Mouse (Mus musculus): ENCODE data around the gene Ube2v1. TPM values are rescaled to one million over a fixed set of nuclear protein-coding genes. Genes with fewer than 3 reads are reported as not detected.

The Ube2v1 gene
- polyA plus RNA-seq, 1 experiment, result 114 TPM

- WGBS, result 40% methylated on average over 8 of the region's 8 CpGs
- peak; percentile 87 for DNase-seq
Observed at GRCm38 (mm10) chr2:167641337-167641736, 9.4 kb upstream of the Ube2v1 start.

GRCm38 (mm10) chr2:167640279-167640678, 8.4 kb upstream of the Ube2v1 start:
- no peak overlapping the region for H3K27ac ChIP-seq (ENCODE audit: insufficient read depth, low read depth, low read length)
- H3K36me3 ChIP-seq (ENCODE audit: control insufficient read depth, insufficient read depth, low read length), result no peaks in the 10 kb centered on the region
- no peaks in the 10 kb centered on the region for H3K27me3 ChIP-seq (replicated peaks; ENCODE audit: control insufficient read depth, insufficient read depth, low read length)
- peak; percentile 47 for DNase-seq
- H3K4me3 ChIP-seq (ENCODE audit: insufficient read depth, low read depth, low read length), result no peak overlapping the region
- H3K4me1 ChIP-seq (ENCODE audit: control insufficient read depth, insufficient read depth, low read length), result peaks cover 2% of the 10 kb centered on the region; the same call in 1 of the 2 replicates
- WGBS, result 87% methylated on average over 3 of the region's 3 CpGs
- peak; percentile 63 for TF ChIP-seq CTCF (conservative IDR thresholded peaks at IDR 0.05; ENCODE audit: insufficient read depth, insufficient read length, low read depth, low read length)
- no peak for TF ChIP-seq POLR2A (IDR thresholded peaks at IDR 0.05; ENCODE audit: low read depth, low read length)

More at GRCm38 (mm10) chr2:167641337-167641736, 9.4 kb upstream of the Ube2v1 start:
- Histone ChIP-seq H3K27ac (ENCODE audit: insufficient read depth, low read depth, low read length) (peak overlapping the region; percentile 2; the same call in 1 of the 2 replicates), H3K4me1 (ENCODE audit: control insufficient read depth, insufficient read depth, low read length) (peaks cover 2% of the 10 kb centered on the region; the same call in 1 of the 2 replicates), H3K27me3 (replicated peaks; ENCODE audit: control insufficient read depth, insufficient read depth, low read length) (no peaks in the 10 kb centered on the region), H3K36me3 (ENCODE audit: control insufficient read depth, insufficient read depth, low read length) (no peaks in the 10 kb centered on the region; the same call in 1 of the 2 replicates), H3K4me3 (ENCODE audit: insufficient read depth, low read depth, low read length) (no peak overlapping the region)
- TF ChIP-seq CTCF (conservative IDR thresholded peaks at IDR 0.05; ENCODE audit: insufficient read depth, insufficient read length, low read depth, low read length) (peak; percentile 88), POLR2A (IDR thresholded peaks at IDR 0.05; ENCODE audit: low read depth, low read length) (no peak)

- no peak for DNase-seq
- H3K27ac ChIP-seq (ENCODE audit: insufficient read depth, low read depth, low read length), result no peak overlapping the region
- H3K4me1 ChIP-seq (ENCODE audit: control insufficient read depth, insufficient read depth, low read length), result peaks cover 17% of the 10 kb centered on the region
- TF ChIP-seq POLR2A (IDR thresholded peaks at IDR 0.05; ENCODE audit: low read depth, low read length) (no peak), CTCF (conservative IDR thresholded peaks at IDR 0.05; ENCODE audit: insufficient read depth, insufficient read length, low read depth, low read length) (no peak)
- no peaks in the 10 kb centered on the region for H3K27me3 ChIP-seq (replicated peaks; ENCODE audit: control insufficient read depth, insufficient read depth, low read length)
- WGBS, result 64% methylated on average over 7 of the region's 7 CpGs
- H3K4me3 ChIP-seq (ENCODE audit: insufficient read depth, low read depth, low read length), result 0 out of 2 replicates have a peak overlapping the region, but pooled peaks have one; percentile 25
- H3K36me3 ChIP-seq (ENCODE audit: control insufficient read depth, insufficient read depth, low read length), result no peaks in the 10 kb centered on the region
Observed at GRCm38 (mm10) chr2:167634865-167635512, 3.1 kb upstream of the Ube2v1 start.

- TF ChIP-seq POLR2A (IDR thresholded peaks at IDR 0.05; ENCODE audit: low read depth, low read length), result no peak
- TF ChIP-seq CTCF (conservative IDR thresholded peaks at IDR 0.05; ENCODE audit: insufficient read depth, insufficient read length, low read depth, low read length), result no peak
- Histone ChIP-seq H3K27ac (ENCODE audit: insufficient read depth, low read depth, low read length) (peak overlapping the region; percentile 82), H3K4me3 (ENCODE audit: insufficient read depth, low read depth, low read length) (peak overlapping the region; percentile 34), H3K36me3 (ENCODE audit: control insufficient read depth, insufficient read depth, low read length) (no peaks in the 10 kb centered on the region), H3K27me3 (replicated peaks; ENCODE audit: control insufficient read depth, insufficient read depth, low read length) (no peaks in the 10 kb centered on the region), H3K4me1 (ENCODE audit: control insufficient read depth, insufficient read depth, low read length) (peaks cover 23% of the 10 kb centered on the region)
- DNase-seq, result peak; percentile 98
- under 1% methylated on average over 15 of the region's 15 CpGs for WGBS
Observed at GRCm38 (mm10) chr2:167634338-167634770, 2.5 kb upstream of the Ube2v1 start.

- no peak for TF ChIP-seq CTCF (conservative IDR thresholded peaks at IDR 0.05; ENCODE audit: insufficient read depth, insufficient read length, low read depth, low read length)
- no peak for TF ChIP-seq POLR2A (IDR thresholded peaks at IDR 0.05; ENCODE audit: low read depth, low read length)
- DNase-seq, result no peak
- Histone ChIP-seq H3K4me3 (ENCODE audit: insufficient read depth, low read depth, low read length) (no peak overlapping the region), H3K27ac (ENCODE audit: insufficient read depth, low read depth, low read length) (peak overlapping the region; percentile 82; the same call in 1 of the 2 replicates), H3K4me1 (ENCODE audit: control insufficient read depth, insufficient read depth, low read length) (peaks cover 27% of the 10 kb centered on the region), H3K36me3 (ENCODE audit: control insufficient read depth, insufficient read depth, low read length) (no peaks in the 10 kb centered on the region), H3K27me3 (replicated peaks; ENCODE audit: control insufficient read depth, insufficient read depth, low read length) (no peaks in the 10 kb centered on the region)
- 87% methylated on average over 6 of the region's 6 CpGs for WGBS
Observed at GRCm38 (mm10) chr2:167633537-167633872, 1.6 kb upstream of the Ube2v1 start.

GRCm38 (mm10) chr2:167632731-167633536, 1.0 kb upstream of the Ube2v1 start:
- Histone ChIP-seq H3K27me3 (replicated peaks; ENCODE audit: control insufficient read depth, insufficient read depth, low read length) (no peaks in the 10 kb centered on the region), H3K27ac (ENCODE audit: insufficient read depth, low read depth, low read length) (peak overlapping the region; percentile 97), H3K4me3 (ENCODE audit: insufficient read depth, low read depth, low read length) (peak overlapping the region; percentile 52; the same call in 1 of the 2 replicates), H3K36me3 (ENCODE audit: control insufficient read depth, insufficient read depth, low read length) (no peaks in the 10 kb centered on the region), H3K4me1 (ENCODE audit: control insufficient read depth, insufficient read depth, low read length) (peaks cover 27% of the 10 kb centered on the region)
- TF ChIP-seq CTCF (conservative IDR thresholded peaks at IDR 0.05; ENCODE audit: insufficient read depth, insufficient read length, low read depth, low read length) (no peak), POLR2A (IDR thresholded peaks at IDR 0.05; ENCODE audit: low read depth, low read length) (no peak)
- no peak for DNase-seq
- 70% methylated on average over 12 of the region's 12 CpGs for WGBS

GRCm38 (mm10) chr2:167631181-167631590, 709 bp downstream of the Ube2v1 start:
- H3K36me3 ChIP-seq (ENCODE audit: control insufficient read depth, insufficient read depth, low read length), result no peaks in the 10 kb centered on the region
- peaks cover 27% of the 10 kb centered on the region for H3K4me1 ChIP-seq (ENCODE audit: control insufficient read depth, insufficient read depth, low read length)
- no peak for DNase-seq
- H3K27ac ChIP-seq (ENCODE audit: insufficient read depth, low read depth, low read length), result no peak overlapping the region; the same call in 1 of the 2 replicates
- H3K27me3 ChIP-seq (replicated peaks; ENCODE audit: control insufficient read depth, insufficient read depth, low read length), result no peaks in the 10 kb centered on the region
- peak overlapping the region; percentile 81 for H3K4me3 ChIP-seq (ENCODE audit: insufficient read depth, low read depth, low read length)
- WGBS, result under 1% methylated on average over 31 of the region's 31 CpGs
- no peak for TF ChIP-seq POLR2A (IDR thresholded peaks at IDR 0.05; ENCODE audit: low read depth, low read length)
- TF ChIP-seq CTCF (conservative IDR thresholded peaks at IDR 0.05; ENCODE audit: insufficient read depth, insufficient read length, low read depth, low read length), result no peak

All from kidney, adult 2 months (tissue).